Mouse (Mus musculus) hindbrain, embryonic 13.5 days (tissue): ENCODE results near the gene Alpk1. TPM values are rescaled to one million over a fixed set of nuclear protein-coding genes. Genes with fewer than 3 reads are reported as not detected.

Experiments used
- ATAC-seq: fragments of 200-750 bp; cut with Nextera tagmentation; 2 replicates; pipeline ENCODE4 v1.8.0; 2017; ENCODE audit warnings: moderate TSS enrichment; ENCODE audit not compliant: low FRiP score
- H3K27ac ChIP-seq: fragments of 300-500 bp; sonication (generic); 2 replicates; pipeline ENCODE4 v1.5.1; 2015; ENCODE audit warnings: inconsistent platforms, mild to moderate bottlenecking, moderate library complexity
- H3K27me3 ChIP-seq: fragments of 300-500 bp; sonication (generic); 2 replicates; pipeline ENCODE4 v1.6.1; 2015; ENCODE audit warnings: mild to moderate bottlenecking, inconsistent platforms
- H3K36me3 ChIP-seq: fragments of 300-500 bp; sonication (generic); 2 replicates; pipeline ENCODE4 v1.6.1; 2015; ENCODE audit warnings: mild to moderate bottlenecking, inconsistent platforms
- H3K4me1 ChIP-seq: fragments of 300-500 bp; sonication (generic); replicated peaks from 2 replicates; pipeline ENCODE4 v1.6.1; 2015; ENCODE audit warnings: inconsistent platforms
- H3K4me2 ChIP-seq: fragments of 300-500 bp; sonication (generic); 2 replicates; pipeline ENCODE4 v1.6.1; 2015; ENCODE audit warnings: inconsistent platforms, mild to moderate bottlenecking, moderate library complexity
- H3K4me3 ChIP-seq: fragments of 300-500 bp; sonication (generic); 2 replicates; pipeline ENCODE4 v1.5.1; 2015; ENCODE audit warnings: mild to moderate bottlenecking, inconsistent platforms
- H3K9ac ChIP-seq: fragments of 300-500 bp; sonication (generic); 2 replicates; pipeline ENCODE4 v1.6.1; 2015; ENCODE audit warnings: mild to moderate bottlenecking, inconsistent platforms
- H3K9me3 ChIP-seq: fragments of 300-500 bp; sonication (generic); 2 replicates; pipeline ENCODE4 v1.6.1; 2016; ENCODE audit warnings: inconsistent platforms
- WGBS: fragments of 180-500 bp; shearing (Covaris S2); methylation state at CpG from one replicate; pipeline ENCODE4 v1.1.7; 2015; 5-methylcytosine and 5-hydroxymethylcytosine counted together
- polyA plus RNA-seq: library from polyadenylated mRNA; unstranded; fragments of >200 nt; fragmentation: Nextera tagmentation; extraction: Ambion mirVana; gene quantifications from 2 replicates; pipeline ENCODE4 v1.2.1, GENCODE M21; 2015

Gene Alpk1
- polyA plus RNA-seq, 1 experiment from 2014 or later, result 0.79 TPM

DNA sequence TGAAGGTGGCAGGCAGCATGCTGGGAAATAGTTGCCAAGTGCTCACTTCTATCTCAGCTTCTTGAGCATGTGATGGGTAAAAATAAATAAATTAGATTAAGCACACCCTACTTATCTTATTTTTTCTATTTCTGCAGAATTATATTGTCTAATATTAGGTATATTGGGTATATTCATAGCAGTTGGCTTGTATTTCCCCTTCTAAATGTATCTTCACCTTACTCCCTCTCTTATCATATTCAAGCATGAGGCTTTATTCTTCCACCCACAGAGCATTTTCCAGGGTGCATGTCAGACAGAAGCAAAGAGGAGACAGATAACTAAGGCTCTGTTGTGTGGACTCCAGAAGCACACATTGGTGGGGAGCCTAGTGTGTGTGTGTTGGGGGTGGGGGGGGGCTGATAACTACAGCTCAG is 22.4 kb downstream of the Alpk1 start:
- H3K4me3 ChIP-seq, result no peak overlapping the region
- no peak overlapping the region for H3K27ac ChIP-seq
- H3K9ac ChIP-seq, result no peak overlapping the region
- no peak for ATAC-seq
- H3K9me3 ChIP-seq, result no peaks in the 10 kb centered on the region
- no peaks in the 10 kb centered on the region for H3K36me3 ChIP-seq
- peaks cover 91% of the 10 kb centered on the region for H3K27me3 ChIP-seq
- H3K4me2 ChIP-seq, result no peak overlapping the region
- peaks cover 9% of the 10 kb centered on the region for H3K4me1 ChIP-seq

DNA sequence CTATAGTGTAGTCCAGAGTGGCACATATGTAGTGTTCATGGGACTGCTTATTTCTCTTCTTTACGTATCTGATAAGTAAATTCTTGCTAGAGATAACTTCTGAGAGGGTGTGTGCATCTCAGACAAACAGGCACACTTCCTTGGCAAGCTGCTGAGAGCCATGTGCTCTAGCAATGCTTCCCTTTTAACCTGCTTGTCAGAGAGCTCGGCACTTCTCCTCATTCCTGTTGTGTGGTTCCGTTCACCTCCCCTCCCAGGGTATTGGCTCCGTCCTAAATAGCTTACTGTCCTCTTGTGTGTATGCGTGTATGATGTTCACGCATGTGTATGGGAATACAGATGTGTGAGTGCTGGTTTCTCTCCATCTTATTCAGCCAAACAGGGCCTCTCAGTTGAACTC is 23.9 kb downstream of the Alpk1 start:
- no peak overlapping the region for H3K9ac ChIP-seq
- 92% methylated on average over 6 of the region's 6 CpGs for WGBS
- no peaks in the 10 kb centered on the region for H3K9me3 ChIP-seq
- H3K36me3 ChIP-seq, result no peaks in the 10 kb centered on the region
- peaks cover 9% of the 10 kb centered on the region for H3K4me1 ChIP-seq
- peaks cover 85% of the 10 kb centered on the region for H3K27me3 ChIP-seq
- no peak for ATAC-seq
- H3K27ac ChIP-seq, result no peak overlapping the region
- no peak overlapping the region for H3K4me3 ChIP-seq
- H3K4me2 ChIP-seq, result no peak overlapping the region

- no peaks in the 10 kb centered on the region for H3K9me3 ChIP-seq
- H3K27ac ChIP-seq, result no peak overlapping the region
- no peaks in the 10 kb centered on the region for H3K36me3 ChIP-seq
- peak overlapping the region; percentile 60 for H3K9ac ChIP-seq
- H3K4me2 ChIP-seq, result peak overlapping the region; percentile 51
- peaks cover 39% of the 10 kb centered on the region for H3K4me1 ChIP-seq
- H3K4me3 ChIP-seq, result no peak overlapping the region
- WGBS, result 5% methylated on average over 12 of the region's 12 CpGs
- H3K27me3 ChIP-seq, result peaks cover 45% of the 10 kb centered on the region
- ATAC-seq, result peak; percentile 27; the same call in 1 of the 2 replicates
Observed at GRCm38 (mm10) chr3:127749981-127750562, 30.3 kb downstream of the Alpk1 start.

GRCm38 (mm10) chr3:127749266-127749665 is 31.1 kb downstream of the Alpk1 start:
- no peaks in the 10 kb centered on the region for H3K36me3 ChIP-seq
- H3K4me1 ChIP-seq, result peaks cover 40% of the 10 kb centered on the region
- peak; percentile 66 for ATAC-seq
- 5% methylated on average over 9 of the region's 9 CpGs for WGBS
- H3K27ac ChIP-seq, result peak overlapping the region; percentile 36; the same call in 1 of the 2 replicates
- H3K4me3 ChIP-seq, result peak overlapping the region; percentile 20
- H3K9me3 ChIP-seq, result no peaks in the 10 kb centered on the region
- peak overlapping the region; percentile 51 for H3K4me2 ChIP-seq
- H3K27me3 ChIP-seq, result peaks cover 37% of the 10 kb centered on the region
- peak overlapping the region; percentile 51 for H3K9ac ChIP-seq

DNA sequence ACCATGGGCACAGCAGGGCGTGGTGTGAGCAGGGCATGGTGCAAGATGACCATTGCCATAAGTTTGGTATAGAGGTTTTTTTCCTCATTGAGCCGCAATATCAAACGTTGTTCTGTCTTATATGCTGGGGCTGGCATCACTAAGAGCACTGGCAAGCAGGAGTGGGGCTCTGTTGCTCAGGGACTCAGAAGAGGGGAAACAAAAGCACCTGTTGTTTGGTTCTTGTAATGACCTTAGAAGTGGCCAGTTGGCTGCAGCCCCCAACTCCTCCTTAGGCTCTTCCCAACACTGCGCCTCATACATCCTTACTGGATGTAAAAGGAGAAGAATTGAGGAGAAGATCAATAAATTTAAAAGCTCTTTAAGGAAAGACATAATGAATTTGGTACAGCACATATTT is 31.7 kb downstream of the Alpk1 start:
- peaks cover 31% of the 10 kb centered on the region for H3K27me3 ChIP-seq
- H3K27ac ChIP-seq, result peak overlapping the region; percentile 25; the same call in 1 of the 2 replicates
- no peaks in the 10 kb centered on the region for H3K36me3 ChIP-seq
- no peak for ATAC-seq
- H3K4me1 ChIP-seq, result peaks cover 41% of the 10 kb centered on the region
- no peak overlapping the region for H3K4me3 ChIP-seq
- no peak overlapping the region for H3K9ac ChIP-seq
- H3K4me2 ChIP-seq, result no peak overlapping the region
- no peaks in the 10 kb centered on the region for H3K9me3 ChIP-seq
- 39% methylated on average over 4 of the region's 4 CpGs for WGBS

DNA sequence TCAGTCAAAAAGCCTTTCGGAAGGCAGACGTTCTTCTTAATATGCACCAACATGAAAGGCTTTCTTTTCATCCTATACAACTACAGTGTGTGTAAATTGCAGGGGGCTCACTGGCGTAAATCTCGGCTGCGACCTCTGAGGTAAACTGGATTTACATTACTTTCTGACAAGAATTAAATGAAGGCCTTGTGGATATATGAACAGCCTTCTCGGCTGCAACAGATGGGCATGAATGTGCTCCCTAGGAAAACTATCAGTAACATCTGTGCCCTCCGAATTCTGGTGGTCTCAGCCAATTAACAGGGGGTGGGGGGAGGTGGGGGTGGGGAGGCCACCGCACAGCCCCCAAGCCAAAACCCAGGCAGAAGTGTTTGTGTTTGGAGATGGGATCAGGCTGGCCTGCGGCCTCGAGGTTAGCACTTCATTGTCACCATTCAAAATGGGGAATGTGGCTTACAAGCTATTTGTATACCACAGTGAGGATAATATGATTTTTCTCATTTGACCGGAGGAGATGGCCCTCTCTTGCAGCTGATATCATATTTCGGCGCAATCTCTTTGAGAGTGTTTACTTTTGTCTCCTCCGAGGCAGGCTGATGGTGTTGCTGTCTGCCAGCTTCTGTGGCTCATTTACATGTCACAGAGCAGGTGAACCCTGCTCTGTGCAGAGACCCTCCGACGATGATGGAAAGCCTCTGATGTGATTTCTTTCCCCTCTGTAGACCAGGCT is 34.3 kb downstream of the Alpk1 start:
- Histone ChIP-seq H3K36me3 (no peaks in the 10 kb centered on the region), H3K9me3 (no peaks in the 10 kb centered on the region), H3K27me3 (peaks cover 17% of the 10 kb centered on the region), H3K9ac (no peak overlapping the region), H3K4me2 (no peak overlapping the region), H3K4me3 (no peak overlapping the region), H3K27ac (0 out of 2 replicates have a peak overlapping the region, but pooled peaks have one; percentile 2), H3K4me1 (peaks cover 43% of the 10 kb centered on the region)
- 0 out of 2 replicates have a peak, but pooled peaks have one; percentile 25 for ATAC-seq
- WGBS, result 10% methylated on average over 16 of the region's 16 CpGs

- peaks cover 17% of the 10 kb centered on the region for H3K27me3 ChIP-seq
Observed at GRCm38 (mm10) chr3:127745504-127745903, 34.8 kb downstream of the Alpk1 start.

GRCm38 (mm10) chr3:127743614-127744365 is 36.5 kb downstream of the Alpk1 start:
- Histone ChIP-seq H3K4me2 (no peak overlapping the region), H3K36me3 (no peaks in the 10 kb centered on the region), H3K9me3 (no peaks in the 10 kb centered on the region), H3K27ac (no peak overlapping the region), H3K4me1 (peaks cover 26% of the 10 kb centered on the region), H3K4me3 (no peak overlapping the region), H3K9ac (no peak overlapping the region), H3K27me3 (peaks cover 17% of the 10 kb centered on the region)
- ATAC-seq, result no peak
- WGBS, result 59% methylated on average over 14 of the region's 14 CpGs

More at GRCm38 (mm10) chr3:127745504-127745903, 34.8 kb downstream of the Alpk1 start:
- no peaks in the 10 kb centered on the region for H3K36me3 ChIP-seq
- WGBS, result 23% methylated on average over 6 of the region's 6 CpGs
- H3K4me1 ChIP-seq, result peaks cover 41% of the 10 kb centered on the region
- H3K9me3 ChIP-seq, result no peaks in the 10 kb centered on the region
- H3K9ac ChIP-seq, result no peak overlapping the region
- no peak for ATAC-seq
- H3K4me3 ChIP-seq, result no peak overlapping the region
- no peak overlapping the region for H3K4me2 ChIP-seq
- 0 out of 2 replicates have a peak overlapping the region, but pooled peaks have one; percentile 2 for H3K27ac ChIP-seq

DNA sequence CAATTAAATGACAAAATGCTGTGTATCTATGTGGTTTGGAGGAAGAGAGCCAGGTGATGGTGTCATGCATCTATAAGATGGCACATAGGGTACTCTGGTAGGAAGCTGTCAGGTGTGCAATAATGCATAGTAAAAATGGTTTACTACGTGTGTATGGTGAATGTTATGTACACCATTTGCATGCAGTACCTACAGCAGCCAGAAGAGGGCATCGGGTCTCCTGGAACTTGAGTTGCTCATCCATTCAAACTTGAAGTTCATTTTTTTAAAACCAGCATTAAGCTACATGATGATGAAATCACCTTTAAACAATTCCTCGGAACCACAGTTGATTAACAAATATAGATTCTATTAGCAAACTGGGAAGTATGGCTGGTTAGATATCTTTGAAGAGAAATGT is 38.9 kb downstream of the Alpk1 start:
- H3K4me1 ChIP-seq, result peaks cover 17% of the 10 kb centered on the region
- H3K4me2 ChIP-seq, result no peak overlapping the region
- H3K9ac ChIP-seq, result no peak overlapping the region
- no peaks in the 10 kb centered on the region for H3K36me3 ChIP-seq
- no peak overlapping the region for H3K27ac ChIP-seq
- H3K9me3 ChIP-seq, result no peaks in the 10 kb centered on the region
- peaks cover 7% of the 10 kb centered on the region; the same call in 1 of the 2 replicates for H3K27me3 ChIP-seq
- ATAC-seq, result no peak
- no peak overlapping the region for H3K4me3 ChIP-seq
- WGBS, result 98% methylated on average over 3 of the region's 3 CpGs

DNA sequence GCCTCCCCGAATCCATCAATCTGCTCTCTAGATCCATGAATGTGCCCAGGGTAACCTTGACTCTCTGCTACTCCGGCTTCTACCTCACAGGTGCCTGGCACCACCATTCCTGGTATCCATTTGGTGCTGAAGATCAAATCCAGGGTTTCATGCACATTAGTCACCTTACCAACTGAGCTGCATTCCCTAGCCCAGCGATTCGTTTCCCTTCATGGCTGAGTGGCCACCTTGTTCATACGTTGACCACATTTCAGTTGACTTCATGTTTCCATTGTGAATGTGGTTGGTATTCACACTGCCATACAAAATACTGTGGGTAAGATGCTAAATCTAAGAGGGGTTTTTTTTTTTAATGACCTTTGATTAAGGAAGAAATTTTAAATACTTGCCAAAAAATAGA is 42.5 kb downstream of the Alpk1 start:
- H3K9ac ChIP-seq, result no peak overlapping the region
- no peaks in the 10 kb centered on the region for H3K9me3 ChIP-seq
- no peak for ATAC-seq
- no peaks in the 10 kb centered on the region for H3K36me3 ChIP-seq
- peaks cover 13% of the 10 kb centered on the region for H3K27me3 ChIP-seq
- no peak overlapping the region for H3K4me3 ChIP-seq
- H3K4me2 ChIP-seq, result no peak overlapping the region
- H3K4me1 ChIP-seq, result no peaks in the 10 kb centered on the region
- 68% methylated on average over 5 of the region's 5 CpGs for WGBS
- no peak overlapping the region for H3K27ac ChIP-seq

- Histone ChIP-seq H3K27ac (no peak overlapping the region), H3K36me3 (no peaks in the 10 kb centered on the region), H3K9me3 (no peaks in the 10 kb centered on the region), H3K9ac (no peak overlapping the region), H3K4me1 (no peaks in the 10 kb centered on the region), H3K27me3 (peaks cover 31% of the 10 kb centered on the region), H3K4me3 (no peak overlapping the region), H3K4me2 (no peak overlapping the region)
- ATAC-seq, result no peak
- 81% methylated on average over 3 of the region's 3 CpGs for WGBS
Observed at GRCm38 (mm10) chr3:127735395-127735794, 44.9 kb downstream of the Alpk1 start.

DNA sequence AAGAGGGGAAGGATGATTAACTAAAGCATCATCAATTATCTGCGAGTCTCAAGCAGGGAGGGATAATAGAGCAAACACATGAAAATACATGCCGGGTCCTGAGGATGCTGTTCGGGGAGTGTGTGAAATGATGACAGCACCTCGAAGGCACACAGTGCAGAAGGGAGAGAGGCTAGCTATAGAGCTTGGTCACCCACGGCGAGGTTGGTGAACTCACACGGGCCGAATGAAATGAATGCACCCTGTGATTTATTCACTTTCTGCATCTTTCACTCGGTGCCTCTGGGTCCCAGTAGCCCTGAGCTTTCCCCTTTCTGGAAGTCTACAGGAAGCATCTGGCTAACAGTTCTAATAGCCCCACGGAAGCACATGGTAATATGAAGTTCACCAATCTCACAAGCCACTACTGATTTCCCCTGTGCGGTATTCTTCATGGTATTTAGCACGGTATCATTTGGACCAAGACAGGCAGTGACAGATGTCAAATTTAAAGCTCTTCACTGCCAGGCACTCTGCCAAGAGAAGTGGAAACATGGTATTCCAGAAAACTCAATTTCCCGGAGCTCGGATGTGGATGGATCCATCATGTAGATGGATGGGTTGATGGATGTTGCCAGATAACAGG is 50.7 kb downstream of the Alpk1 start:
- peak; percentile 68 for ATAC-seq
- WGBS, result 31% methylated on average over 14 of the region's 14 CpGs
- Histone ChIP-seq H3K4me1 (peaks cover 13% of the 10 kb centered on the region), H3K9me3 (no peaks in the 10 kb centered on the region), H3K4me2 (peak overlapping the region; percentile 34), H3K9ac (no peak overlapping the region), H3K27ac (peak overlapping the region; percentile 31), H3K27me3 (peaks cover 47% of the 10 kb centered on the region), H3K36me3 (no peaks in the 10 kb centered on the region), H3K4me3 (peak overlapping the region; percentile 9; the same call in 1 of the 2 replicates)
